Mouse (Mus musculus): ENCODE measurements around the gene Erc2.

DNA sequence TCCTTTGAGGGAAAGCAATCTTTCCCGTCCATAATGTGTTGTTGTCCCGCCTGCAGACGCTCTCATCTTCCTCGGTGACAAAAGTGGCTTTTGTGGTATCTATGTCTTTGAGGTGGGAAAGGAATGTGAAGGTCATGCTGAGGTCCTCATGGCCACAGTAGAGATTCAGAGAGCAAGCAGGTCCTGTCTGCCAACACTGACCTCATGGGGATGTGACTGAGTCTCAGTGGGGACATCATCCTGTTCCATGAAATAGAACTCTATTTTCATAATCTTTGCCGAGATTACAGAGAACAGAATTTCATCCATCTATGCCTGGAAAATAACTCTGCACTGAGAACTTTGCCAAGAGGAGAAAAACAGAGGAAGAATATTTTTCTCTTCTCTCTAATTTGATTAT is 324.0 kb downstream of the Erc2 start:
- TF ChIP-seq USF2 (conservative IDR thresholded peaks at IDR 0.05; ENCODE audit: low read depth, low read length) = no peak
- no peak for TF ChIP-seq CTCF (conservative IDR thresholded peaks at IDR 0.05 in 1 of 2, IDR thresholded peaks at IDR 0.05 in 1 of 2; ENCODE audit: low read depth in 2 of 2, low read length in 2 of 2)
- no peak for TF ChIP-seq NELFE (IDR thresholded peaks at IDR 0.05; ENCODE audit: low read depth, low read length)
- no peak for TF ChIP-seq E2F4 (IDR thresholded peaks at IDR 0.05; ENCODE audit: insufficient replicate concordance, low read depth, low read length)

All from CH12.LX (cell line).